Mouse (Mus musculus) heart, adult 2 months (tissue): ENCODE data around the gene Casc3.
A peak's percentile ranks its signal among the peaks of the same experiment; 100 is the strongest.

Experiments
- CTCF ChIP-seq: fragments of 200-600 bp; IDR thresholded peaks from 2 replicates; pipeline ENCODE4 v1.8.1; 2022; ENCODE audit warnings: antibody characterized with exemption, mild to moderate bottlenecking, moderate library complexity
- EP300 ChIP-seq: fragments of 200-500 bp; IDR thresholded peaks from 2 replicates; pipeline ENCODE4 v1.6.1; 2011; ENCODE audit warnings: low read depth, low read length, control low read depth; ENCODE audit not compliant: insufficient read depth
- POLR2A ChIP-seq: fragments of 200-500 bp; IDR thresholded peaks from 2 replicates; pipeline ENCODE4 v1.6.1; 2011; ENCODE audit warnings: mild to moderate bottlenecking, low read depth, low read length, control low read depth; ENCODE audit not compliant: insufficient read depth

DNA sequence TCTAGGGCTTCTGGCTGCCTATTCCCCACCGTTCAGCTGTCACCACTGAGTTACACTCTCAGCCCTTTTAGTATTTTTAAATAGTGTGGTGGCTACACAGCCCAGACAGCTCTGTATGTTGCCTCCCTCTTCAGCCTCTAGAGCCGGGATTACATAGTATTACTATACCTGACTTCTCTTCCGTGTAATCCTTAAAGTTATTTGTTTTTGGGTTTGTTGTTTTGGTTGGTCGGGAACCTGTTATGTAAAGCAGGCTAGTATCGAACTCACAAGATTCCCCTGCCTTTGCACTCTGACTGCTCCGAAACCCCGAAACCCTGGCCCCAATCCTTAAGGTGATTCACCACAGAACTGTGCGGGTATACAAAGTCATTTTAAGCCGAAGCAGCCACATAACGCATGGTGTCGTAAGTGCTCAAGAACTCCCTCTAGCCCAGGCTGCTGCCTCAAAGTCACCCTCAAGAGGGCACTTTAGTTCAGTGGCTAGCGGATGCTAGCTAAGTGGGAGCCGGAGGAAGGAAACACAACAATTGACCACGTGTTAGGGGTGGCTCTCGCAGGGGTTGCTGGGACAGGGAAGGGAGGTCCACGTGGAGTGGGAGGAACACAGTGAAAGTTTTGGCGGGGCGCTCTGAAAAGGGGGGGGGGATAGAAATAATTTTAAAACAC is 16.0 kb upstream of the Casc3 start:
- TF ChIP-seq CTCF (peak; percentile 84), POLR2A (peak; percentile 89), EP300 (peak; percentile 100)
